Mouse (Mus musculus): ENCODE data around the gene Cdc42bpa.

DNA sequence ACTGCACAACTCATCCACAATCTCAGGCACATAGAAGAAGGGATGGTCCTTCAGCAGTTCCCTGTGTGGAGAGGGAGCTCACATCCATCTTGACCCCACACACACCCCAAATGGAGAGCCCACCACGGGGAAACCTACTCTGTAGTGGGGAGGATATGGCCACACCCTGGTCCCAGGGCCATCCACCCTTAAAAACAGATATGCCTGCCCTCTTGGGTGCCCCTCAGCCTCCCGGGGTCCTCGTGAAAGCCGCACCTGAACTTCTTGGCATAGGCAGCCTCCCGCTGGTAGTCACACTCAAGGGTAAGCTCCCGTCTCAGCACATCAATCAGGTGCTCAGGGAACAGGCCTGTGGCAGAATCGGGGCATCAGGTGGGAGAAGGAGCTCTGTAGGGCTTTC lies 208.9 kb downstream of the Cdc42bpa start:
- TF ChIP-seq POLR2A (IDR thresholded peaks at IDR 0.05; ENCODE audit: insufficient read depth, low read depth, low read length): no peak
- no peak for TF ChIP-seq CTCF (IDR thresholded peaks at IDR 0.05)
- TF ChIP-seq EP300 (IDR thresholded peaks at IDR 0.05; ENCODE audit: insufficient read depth, low read depth, low read length): no peak

Measured in heart, adult 2 months (tissue).